Mouse (Mus musculus): ENCODE data around the gene Dlx6. TPM values are rescaled to one million over a fixed set of nuclear protein-coding genes. Genes with fewer than 3 reads are reported as not detected.

Gene Dlx6
- polyA plus RNA-seq, 1 experiment = not detected

- Histone ChIP-seq H3K4me3 (ENCODE audit: insufficient read depth, low read length) (no peak overlapping the region), H3K27ac (ENCODE audit: insufficient read depth, low read depth, low read length) (no peak overlapping the region), H3K4me1 (ENCODE audit: control insufficient read depth, insufficient read depth, low read length) (no peaks in the 10 kb centered on the region)
- TF ChIP-seq CTCF (IDR thresholded peaks at IDR 0.05; ENCODE audit: low read depth, low read length) = no peak
- TF ChIP-seq POLR2A (IDR thresholded peaks at IDR 0.05; ENCODE audit: borderline replicate concordance, low read depth, low read length) = no peak
Observed at GRCm38 (mm10) chr6:6917334-6917733, 54.2 kb downstream of the Dlx6 start.

Other genes starting within 250 kb of the Dlx6 start
- 0.42 TPM in 1 of 2 replicates, not detected in the other for gene Dlx5, start 18.8 kb downstream of the Dlx6 start, polyA plus RNA-seq (2012; ENCODE audit: insufficient read depth, insufficient read length, missing spikeins)
- 1.9 and 2.3 TPM in 2 replicates for gene Sdhaf3, start 92.7 kb downstream of the Dlx6 start, polyA plus RNA-seq (2012; ENCODE audit: insufficient read depth, insufficient read length, missing spikeins)

Measured in bone marrow macrophage, adult 2 months (primary cell).